Mouse (Mus musculus): ENCODE data around the gene Acvrl1.

DNA sequence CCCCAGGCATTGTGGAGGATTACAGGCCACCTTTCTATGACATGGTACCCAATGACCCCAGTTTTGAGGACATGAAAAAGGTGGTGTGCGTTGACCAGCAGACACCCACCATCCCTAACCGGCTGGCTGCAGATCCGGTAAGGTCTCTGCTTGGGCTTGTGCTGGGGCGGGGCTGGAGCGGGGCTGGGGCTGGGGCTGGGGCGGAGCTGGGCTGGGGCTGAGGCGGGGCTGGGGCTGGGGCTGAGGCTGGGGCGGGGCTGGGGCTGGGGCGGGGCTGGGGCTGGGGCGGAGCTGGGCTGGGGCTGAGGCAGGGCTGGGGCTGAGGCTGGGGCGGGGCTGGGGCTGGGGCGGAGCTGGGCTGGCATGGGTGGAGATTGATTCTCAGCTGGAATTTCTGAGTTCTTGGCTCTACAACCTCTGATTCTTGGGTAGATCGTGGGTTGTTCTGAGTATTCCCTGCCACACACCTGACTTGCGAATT, 12.8 kb downstream of the Acvrl1 start:
- TF ChIP-seq GATA1 (IDR thresholded peaks at IDR 0.05; ENCODE audit: borderline replicate concordance, low read length): no peak
- TF ChIP-seq FLI1 (IDR thresholded peaks at IDR 0.05; ENCODE audit: low read length): no peak

All from megakaryocyte, embryonic 14.5 days (primary cell).